Mouse (Mus musculus) ES-Bruce4 (cell line): ENCODE data around the gene Coq3.

Experiments used
- CTCF ChIP-seq: IDR thresholded peaks from one replicate; pipeline ENCODE4 v1.8.1; 2011; ENCODE audit warnings: low read depth, low read length
- POLR2A ChIP-seq: IDR thresholded peaks from one replicate; pipeline ENCODE4 v1.8.1; 2011; ENCODE audit warnings: low read length; ENCODE audit not compliant: insufficient read depth

GRCm38 (mm10) chr4:21935378-21935777 is 55.9 kb downstream of the Coq3 start:
- TF ChIP-seq CTCF (no peak), POLR2A (no peak)
